Mouse (Mus musculus) E14TG2a.4 (cell line): ENCODE measurements around the gene Olfr213.
"Not testable (repeated sequence)": the region's sequence is repeated elsewhere in the genome, so short reads cannot be mapped to it uniquely, and the experiment has no call there.

ENCODE experiments used
- H3K27me3 ChIP-seq: 2 replicates; pipeline ENCODE4 v1.6.1; 2014; ENCODE audit warnings: low read length, control low read depth; ENCODE audit not compliant: insufficient read depth
- H3K36me3 ChIP-seq: 2 replicates; pipeline ENCODE4 v1.6.1; 2014; ENCODE audit warnings: low read length, control low read depth; ENCODE audit not compliant: insufficient read depth
- H3K4me1 ChIP-seq: replicated peaks from 2 replicates; pipeline ENCODE4 v1.6.1; 2014; ENCODE audit warnings: low read depth, low read length, control low read depth
- H3K4me3 ChIP-seq: replicated peaks from 2 replicates; pipeline ENCODE4 v1.5.1; 2014; ENCODE audit warnings: mild to moderate bottlenecking, low read length
- H3K9me3 ChIP-seq: 2 replicates; pipeline ENCODE4 v1.6.1; 2014; ENCODE audit warnings: low read length, control low read depth
- CTCF ChIP-seq: conservative IDR thresholded peaks from 2 replicates; pipeline ENCODE4 v1.5.1; 2014; ENCODE audit warnings: low read length
- NANOG ChIP-seq: IDR thresholded peaks from 2 replicates; pipeline ENCODE4 v1.6.1; 2014; ENCODE audit warnings: borderline replicate concordance, low read length, mixed read lengths
- POU5F1 ChIP-seq: IDR thresholded peaks from 2 replicates; pipeline ENCODE4 v1.6.1; 2014; ENCODE audit warnings: low read length, borderline replicate concordance

The Olfr213 gene

GRCm38 (mm10) chr6:116538156-116538555, at the start of gene Olfr213:
Gene Olfr213, plus strand, starts transcription at chr6:116538456.
- Histone ChIP-seq H3K27me3 (no peaks in the 10 kb centered on the region), H3K4me3 (no peak within 1 kb of the TSS), H3K9me3 (peaks cover 18% of the 10 kb centered on the region), H3K4me1 (no peaks in the 10 kb centered on the region), H3K36me3 (no peaks in the 10 kb centered on the region)
- TF ChIP-seq CTCF (no peak), NANOG (no peak)

- no peak for TF ChIP-seq CTCF
- no peak for TF ChIP-seq NANOG
- no peak for TF ChIP-seq POU5F1
- Histone ChIP-seq H3K4me1 (peaks cover 4% of the 10 kb centered on the region; the same call in 1 of the 2 replicates), H3K27me3 (no peaks in the 10 kb centered on the region), H3K4me3 (no peak within 1 kb of the TSS), H3K36me3 (no peaks in the 10 kb centered on the region), H3K9me3 (no peaks in the 10 kb centered on the region)
Observed at GRCm38 (mm10) chr6:116488791-116489190, 49.5 kb upstream of the Olfr213 start, which contains the start of gene Olfr211. Gene Olfr211, plus strand, starts transcription at chr6:116489091.

GRCm38 (mm10) chr6:116493742-116494141, 44.5 kb upstream of the Olfr213 start:
- no peak overlapping the region for H3K4me3 ChIP-seq
- H3K4me1 ChIP-seq, result peaks cover 4% of the 10 kb centered on the region; the same call in 1 of the 2 replicates
- H3K9me3 ChIP-seq, result no peaks in the 10 kb centered on the region
- H3K27me3 ChIP-seq, result no peaks in the 10 kb centered on the region
- no peaks in the 10 kb centered on the region for H3K36me3 ChIP-seq
- TF ChIP-seq NANOG (no peak), CTCF (no peak), POU5F1 (no peak)

GRCm38 (mm10) chr6:116495960-116496359, 42.3 kb upstream of the Olfr213 start:
- Histone ChIP-seq H3K4me3 (no peak overlapping the region), H3K36me3 (no peaks in the 10 kb centered on the region), H3K9me3 (peaks cover 3% of the 10 kb centered on the region; the same call in 1 of the 2 replicates), H3K27me3 (no peaks in the 10 kb centered on the region), H3K4me1 (no peaks in the 10 kb centered on the region)
- TF ChIP-seq NANOG (no peak), CTCF (no peak), POU5F1 (no peak)

GRCm38 (mm10) chr6:116506302-116507003, 31.8 kb upstream of the Olfr213 start, which contains the start of gene Olfr212:
Gene Olfr212, plus strand, starts transcription at chr6:116506516.
- Histone ChIP-seq H3K9me3 (peaks cover 55% of the 10 kb centered on the region), H3K4me3 (0 out of 2 replicates have a peak within 1 kb of the TSS, but pooled peaks have one; percentile 17)
- H3K36me3 ChIP-seq, H3K4me1 ChIP-seq, H3K27me3 ChIP-seq: not testable (repeated sequence)

GRCm38 (mm10) chr6:116514832-116515231, 23.4 kb upstream of the Olfr213 start:
- Histone ChIP-seq H3K9me3 (peaks cover 10% of the 10 kb centered on the region), H3K4me3 (no peak overlapping the region), H3K36me3 (no peaks in the 10 kb centered on the region), H3K4me1 (no peaks in the 10 kb centered on the region), H3K27me3 (no peaks in the 10 kb centered on the region)
- TF ChIP-seq CTCF (no peak), NANOG (no peak), POU5F1 (no peak)

GRCm38 (mm10) chr6:116542500-116542899, 4.2 kb downstream of the Olfr213 start:
- Histone ChIP-seq H3K4me1 (no peaks in the 10 kb centered on the region), H3K4me3 (no peak overlapping the region), H3K27me3 (no peaks in the 10 kb centered on the region), H3K36me3 (no peaks in the 10 kb centered on the region), H3K9me3 (no peaks in the 10 kb centered on the region)
- TF ChIP-seq NANOG (no peak), CTCF (no peak), POU5F1 (no peak)

- not testable (repeated sequence) for H3K36me3 ChIP-seq, H3K4me1 ChIP-seq, H3K27me3 ChIP-seq, H3K4me3 ChIP-seq, H3K9me3 ChIP-seq
Observed at GRCm38 (mm10) chr6:116550841-116551240, 12.6 kb downstream of the Olfr213 start, which contains the start of gene Gm5580. Gene Gm5580, plus strand, starts transcription at chr6:116551141.

- TF ChIP-seq NANOG, result no peak
- no peaks in the 10 kb centered on the region for H3K9me3 ChIP-seq
Observed at GRCm38 (mm10) chr6:116553935-116554334, 15.7 kb downstream of the Olfr213 start, which contains the start of gene Olfr214. Gene Olfr214, plus strand, starts transcription at chr6:116554235.

More at GRCm38 (mm10) chr6:116553935-116554334, 15.7 kb downstream of the Olfr213 start, which contains the start of gene Olfr214:
- 0 out of 2 replicates have a peak, but pooled peaks cover 2% of the 10 kb centered on the region for H3K27me3 ChIP-seq
- no peaks in the 10 kb centered on the region for H3K36me3 ChIP-seq
- no peaks in the 10 kb centered on the region for H3K4me1 ChIP-seq
- H3K4me3 ChIP-seq, result no peak within 1 kb of the TSS
